Mouse (Mus musculus) cerebellum, adult 11 months (tissue): ENCODE measurements around the gene Cilp2.

Experiments
- DNase-seq: peaks from one replicate; pipeline ENCODE4 v3.0.0; 2022

Gene Cilp2

DNA sequence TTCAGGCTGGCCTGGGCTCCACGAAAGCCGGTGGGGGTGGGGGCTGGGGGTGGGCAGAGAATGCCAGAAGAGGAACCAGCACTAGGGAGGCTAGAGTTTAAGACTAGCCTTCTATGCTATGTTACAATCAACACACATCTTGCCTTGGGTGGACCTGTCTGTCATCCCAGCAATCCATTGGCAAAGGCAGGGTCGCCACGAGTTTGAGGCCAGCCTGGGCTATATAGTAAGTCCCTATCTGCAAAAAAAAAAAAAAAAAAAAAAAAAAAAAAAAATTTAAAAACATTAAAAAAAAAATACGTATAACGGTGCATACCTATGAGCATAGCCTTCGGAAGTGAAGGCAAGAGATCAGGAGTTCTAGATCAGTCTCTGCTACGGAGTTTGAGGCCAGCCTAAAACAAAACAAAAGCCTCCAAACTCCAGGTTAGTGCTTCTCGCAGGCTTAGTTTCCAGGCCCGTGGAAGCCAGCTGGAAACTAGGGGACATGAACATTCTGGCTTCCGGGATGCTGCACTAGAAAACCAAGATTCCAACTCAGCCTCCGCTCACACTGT lies 13.5 kb upstream of the Cilp2 start:
- no peak for DNase-seq

DNA sequence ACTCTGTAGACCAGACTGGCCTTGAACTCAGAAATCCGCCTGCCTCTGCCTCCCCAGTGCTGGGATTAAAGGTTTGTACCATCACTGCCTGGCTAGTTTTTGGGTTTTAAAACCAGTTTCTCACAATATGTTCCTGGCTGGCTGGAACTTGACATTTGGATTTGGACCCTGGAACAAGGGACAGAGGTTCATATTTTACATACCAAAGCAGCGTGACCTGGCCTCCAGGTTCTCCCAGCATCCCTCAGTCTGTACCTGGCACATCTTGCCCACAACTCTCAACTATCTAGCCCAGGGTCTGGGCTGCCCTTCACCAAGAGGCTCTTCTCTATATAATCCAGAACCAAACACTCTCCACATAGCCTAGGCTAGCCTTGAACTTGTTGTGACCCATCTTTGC lies 12.4 kb upstream of the Cilp2 start:
- no peak for DNase-seq

DNA sequence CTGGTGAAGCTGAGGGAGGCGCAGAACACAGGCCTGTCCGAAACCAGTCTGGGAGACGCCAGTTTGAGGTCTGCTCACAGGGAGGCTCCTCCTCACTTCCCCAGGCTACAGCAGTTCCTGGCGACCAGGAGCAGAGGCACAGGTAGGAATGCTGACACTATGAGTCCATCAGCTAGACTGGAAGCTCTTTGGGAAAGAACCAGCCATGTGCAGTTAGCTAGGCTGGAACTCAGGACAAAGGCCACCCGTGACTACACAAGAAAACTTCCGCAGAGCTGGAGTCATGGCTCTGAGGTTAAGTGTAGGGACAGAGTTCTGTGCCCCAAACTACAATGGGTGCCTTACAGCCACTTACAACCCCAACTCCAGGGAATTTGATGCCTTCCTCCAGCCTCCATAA lies 10.4 kb upstream of the Cilp2 start:
- DNase-seq: no peak

DNA sequence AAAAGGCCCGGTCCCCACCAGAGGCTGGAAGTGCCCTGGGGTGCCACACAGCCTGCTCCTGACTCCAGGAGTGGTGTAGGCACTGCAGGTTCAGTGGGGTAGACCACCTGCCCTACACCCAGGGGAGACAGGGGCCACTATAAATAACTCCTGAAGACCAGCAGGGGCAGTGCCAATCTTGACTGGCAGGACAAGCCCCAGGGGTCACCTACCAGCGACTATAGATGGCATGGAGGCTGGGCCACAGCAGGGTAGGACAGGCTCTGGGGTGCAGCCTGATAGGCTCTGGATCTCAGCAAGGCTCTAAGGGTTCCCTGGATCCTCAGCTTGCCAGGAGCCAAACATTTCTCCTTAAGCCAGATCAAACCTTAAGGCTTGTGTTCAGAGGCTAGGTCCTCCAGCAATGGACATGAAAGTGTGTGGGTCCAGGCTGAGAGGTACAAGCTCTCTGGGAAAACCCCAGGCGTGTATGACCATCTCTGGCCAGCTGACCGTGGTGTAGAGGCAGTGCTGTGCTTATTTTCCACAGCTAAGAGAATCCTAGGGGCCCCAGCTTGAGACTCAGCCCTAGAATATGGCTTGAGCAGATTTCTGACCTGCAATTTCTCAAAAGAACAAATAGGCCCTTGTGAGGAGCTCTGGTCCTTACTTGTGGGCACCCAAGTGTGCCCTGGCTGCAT lies 8.4 kb upstream of the Cilp2 start:
- no peak for DNase-seq

DNA sequence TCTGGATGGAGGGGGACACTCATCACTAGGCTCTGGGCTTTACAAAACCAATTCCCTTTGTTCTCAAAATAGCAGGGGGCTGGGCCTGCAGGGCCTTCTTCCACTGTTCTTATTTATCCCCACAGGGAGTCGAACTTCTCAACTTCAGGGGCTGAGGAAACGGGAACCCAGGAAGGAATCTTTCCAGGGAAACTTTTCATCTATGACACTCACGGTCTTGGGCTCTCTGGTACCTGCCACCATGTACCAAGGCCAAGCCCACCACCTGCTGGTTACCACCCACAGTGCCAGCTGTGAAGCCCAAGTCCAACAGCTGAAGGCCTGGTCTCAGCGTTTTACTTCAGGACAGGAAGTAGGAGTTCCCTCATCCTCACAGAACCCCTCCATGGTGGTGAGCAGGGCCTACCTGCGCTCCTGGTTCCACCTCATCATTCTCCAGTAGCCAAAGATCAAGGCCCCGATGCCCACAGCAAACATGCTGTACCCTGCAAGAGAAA lies 7.4 kb upstream of the Cilp2 start:
- DNase-seq: no peak

DNA sequence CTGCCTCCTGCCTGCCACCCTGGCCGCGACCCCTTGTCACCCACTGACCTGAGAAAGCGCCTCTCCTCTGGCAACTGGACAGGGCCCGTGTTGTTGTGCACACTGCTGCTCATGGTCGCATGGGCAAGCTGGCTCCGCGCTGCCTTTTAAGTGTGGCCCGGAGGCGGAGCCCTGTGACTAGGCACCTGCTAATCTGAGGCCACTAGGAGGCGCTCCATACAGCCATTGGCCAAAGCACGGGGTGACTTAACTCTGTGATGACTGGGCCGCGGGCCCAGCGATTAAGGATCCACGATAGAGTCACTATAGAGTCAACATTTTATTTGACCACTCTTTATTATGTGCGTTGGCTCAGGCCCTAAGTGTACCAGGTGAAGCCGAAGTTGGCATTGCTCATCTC lies 6.4 kb upstream of the Cilp2 start:
- DNase-seq: peak; percentile 44

DNA sequence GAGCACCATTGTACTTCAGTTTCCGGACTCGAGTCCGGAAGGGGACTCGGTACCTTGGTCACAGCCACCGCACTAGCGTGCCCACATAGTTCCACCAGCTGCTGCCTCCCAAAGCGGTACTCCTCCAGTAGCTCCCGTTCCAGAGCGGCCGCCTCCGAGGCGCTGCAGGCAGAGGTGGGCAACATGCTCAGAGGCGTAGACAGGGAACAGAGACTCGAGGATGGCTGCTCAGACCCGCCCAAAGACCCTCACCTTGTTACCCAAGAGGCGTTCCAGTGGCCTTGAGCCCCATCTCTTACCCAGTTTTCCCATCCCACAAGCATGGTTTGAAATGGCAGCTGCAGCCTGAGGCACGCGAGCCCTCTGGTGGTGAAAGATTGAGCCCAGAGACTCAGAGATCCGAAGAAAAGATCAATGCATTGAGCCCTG lies 3.3 kb upstream of the Cilp2 start:
- no peak for DNase-seq

DNA sequence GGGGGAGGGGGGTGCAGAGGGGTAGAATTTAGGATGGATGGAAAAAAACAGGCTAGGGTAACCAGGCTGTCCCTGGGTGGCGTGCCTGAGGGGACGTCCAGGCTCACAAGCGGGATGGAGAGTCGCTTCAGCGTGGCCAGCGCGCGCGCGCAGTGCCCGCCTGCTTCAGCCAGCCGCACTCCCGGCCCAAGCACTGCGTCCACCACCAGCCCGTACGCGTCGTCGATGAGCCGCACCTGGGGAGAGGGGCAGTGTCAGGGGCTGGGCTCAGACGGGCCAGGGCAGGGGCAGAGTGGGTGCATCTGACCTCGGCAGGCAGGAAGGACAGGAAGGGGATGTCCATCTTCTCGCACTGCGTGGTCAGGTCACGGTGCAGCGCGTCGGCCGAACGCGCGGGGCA lies 1.4 kb upstream of the Cilp2 start:
- DNase-seq: no peak

DNA sequence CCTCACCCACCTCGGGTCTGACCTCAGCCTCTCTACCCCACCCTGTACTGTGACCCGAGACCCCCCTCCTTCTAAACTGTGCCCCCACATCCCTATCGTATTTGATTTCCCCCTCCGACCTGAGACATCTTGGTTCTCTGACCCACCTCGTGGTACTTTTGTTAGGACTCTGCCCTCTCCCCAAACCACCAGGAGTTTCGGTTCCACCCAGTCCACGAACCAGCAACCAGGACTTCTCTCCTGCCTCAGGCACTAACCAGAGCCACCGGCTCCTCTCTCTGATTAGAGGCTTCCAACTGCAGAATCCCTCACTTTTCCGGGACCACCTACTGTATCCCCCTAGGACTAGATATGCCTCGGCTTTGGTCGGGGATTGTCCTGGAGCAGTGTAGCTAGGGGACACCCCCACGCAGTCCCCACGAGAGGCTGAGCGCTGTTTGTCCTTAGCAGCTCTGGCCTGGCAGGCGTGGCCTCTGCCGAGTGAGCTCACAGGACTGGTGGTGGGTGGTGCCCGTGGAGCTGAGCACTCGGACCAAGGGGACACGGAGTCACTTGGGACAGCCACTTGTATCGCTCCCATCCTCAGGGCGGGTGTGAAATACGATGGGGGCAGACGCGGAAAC lies 868 bp upstream of the Cilp2 start:
- DNase-seq: no peak

DNA sequence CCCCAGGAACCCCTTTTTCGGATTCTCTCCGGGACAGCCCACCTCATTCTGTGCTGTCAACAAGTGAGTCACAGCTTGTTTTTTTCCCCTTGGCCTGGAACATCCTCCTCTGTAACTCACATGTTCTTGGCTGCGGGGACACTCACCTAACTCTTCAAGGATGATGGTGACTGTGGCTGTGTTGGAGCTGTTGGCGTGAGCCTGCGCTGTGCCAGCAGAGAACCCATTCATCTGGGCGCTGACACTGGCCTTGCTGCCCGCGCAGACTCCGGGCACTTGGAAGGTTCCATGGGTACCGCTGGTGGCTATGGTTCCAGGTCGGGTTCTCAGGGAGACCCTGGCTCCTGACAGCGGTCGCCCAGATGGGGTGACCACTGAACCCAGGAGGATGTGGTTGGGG lies 3.3 kb downstream of the Cilp2 start:
- no peak for DNase-seq

DNA sequence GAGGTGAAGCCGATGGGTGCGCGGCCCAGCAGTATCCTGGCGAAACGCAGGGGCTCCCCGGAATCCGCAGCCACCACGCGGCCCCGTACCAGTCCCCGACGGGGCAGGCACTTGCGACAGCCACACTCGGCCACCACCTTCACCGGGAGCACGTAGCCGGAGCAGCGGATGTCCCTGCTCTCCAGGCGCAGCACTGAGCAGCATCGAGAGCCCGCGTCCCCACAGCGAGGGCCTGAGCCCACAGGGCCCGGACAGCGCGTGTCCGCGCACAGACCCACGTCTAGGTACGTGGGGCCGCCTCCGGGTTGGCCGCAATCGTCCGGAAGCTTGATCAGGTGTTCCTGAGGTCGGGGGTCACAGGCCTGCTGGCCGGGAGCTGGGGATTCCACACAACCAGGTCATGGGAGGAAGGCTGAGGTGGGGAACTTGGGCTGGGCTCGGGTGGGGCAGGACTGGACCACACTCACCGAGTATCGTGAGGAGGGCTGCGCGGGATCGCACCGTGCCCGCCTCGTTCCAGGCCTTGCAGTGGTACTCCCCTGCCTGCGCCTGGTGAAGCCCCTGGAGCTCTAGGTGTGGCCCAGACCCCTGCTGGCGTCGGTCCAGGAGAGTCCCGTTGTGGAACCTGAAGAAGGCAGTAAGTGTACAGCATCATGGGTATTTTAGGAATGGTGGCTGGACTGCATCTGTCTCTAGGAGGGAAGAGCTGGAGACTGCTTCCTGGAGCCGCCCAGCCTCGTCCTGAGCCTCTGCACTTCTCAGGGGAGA lies 4.5 kb downstream of the Cilp2 start:
- no peak for DNase-seq

DNA sequence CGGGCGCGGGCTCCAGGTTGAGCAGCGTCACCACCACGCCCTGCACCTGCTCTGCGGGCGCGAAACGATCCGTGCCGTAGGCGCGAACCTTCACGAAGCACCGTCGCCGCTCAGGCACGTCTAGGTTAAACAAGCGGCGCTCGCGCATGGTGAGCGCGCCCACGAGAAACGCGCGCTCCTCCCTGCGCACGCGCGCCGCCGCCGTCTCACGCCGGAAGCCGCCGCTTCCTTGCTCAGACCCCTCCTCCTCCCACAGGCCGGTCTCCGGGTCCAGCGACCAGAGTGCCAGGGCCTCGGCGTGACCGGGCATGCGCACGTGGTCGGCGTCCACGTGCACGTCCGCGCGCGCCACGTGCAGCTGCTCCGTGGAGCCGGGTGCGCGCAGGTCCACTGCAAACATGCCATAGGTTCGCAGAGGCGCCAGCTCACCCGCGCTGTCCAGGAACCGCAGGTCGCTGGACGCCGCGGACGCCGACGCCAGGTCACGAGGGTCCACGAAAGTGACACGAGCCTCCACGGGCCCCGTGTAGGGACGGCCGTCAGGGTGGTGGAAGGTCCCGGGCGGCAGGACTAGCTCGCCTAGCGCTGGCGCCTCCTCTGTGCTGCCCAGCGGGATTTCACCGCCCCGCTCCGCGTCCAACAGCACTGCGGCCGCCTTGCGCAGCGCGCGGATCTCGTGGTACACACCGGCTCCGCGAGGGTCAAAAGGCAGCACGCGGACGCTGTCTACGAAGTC lies 5.3 kb downstream of the Cilp2 start:
- DNase-seq: no peak

DNA sequence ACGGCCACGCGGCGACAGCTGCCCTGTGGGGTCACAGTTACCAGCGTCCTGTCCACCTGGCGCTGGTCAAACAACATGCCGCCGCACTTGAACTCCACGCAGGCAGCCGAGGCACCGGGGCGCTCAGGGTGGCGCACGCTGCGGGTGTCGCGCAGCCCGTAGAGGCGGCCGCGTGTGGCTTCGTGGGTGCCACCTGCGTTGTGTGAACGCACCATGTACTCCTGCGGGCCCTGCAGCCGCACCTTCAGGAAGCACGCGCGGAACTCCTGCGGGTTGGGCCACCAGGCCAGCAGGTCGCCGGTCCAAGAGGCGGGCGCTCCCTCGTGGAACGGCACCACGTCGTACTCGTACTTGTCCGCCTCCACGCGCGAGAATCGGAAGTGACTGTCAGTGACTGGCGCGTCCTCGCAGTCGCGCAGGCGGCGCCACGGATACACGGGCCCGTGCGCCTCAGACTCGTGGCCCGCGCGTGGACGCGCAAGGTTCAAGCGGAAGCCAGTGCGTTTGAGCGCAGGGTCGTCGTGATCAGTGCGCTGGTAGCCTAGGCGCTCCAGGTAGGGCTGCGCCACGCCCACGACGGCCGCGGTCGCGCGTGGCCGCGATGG lies 6.1 kb downstream of the Cilp2 start:
- no peak for DNase-seq

DNA sequence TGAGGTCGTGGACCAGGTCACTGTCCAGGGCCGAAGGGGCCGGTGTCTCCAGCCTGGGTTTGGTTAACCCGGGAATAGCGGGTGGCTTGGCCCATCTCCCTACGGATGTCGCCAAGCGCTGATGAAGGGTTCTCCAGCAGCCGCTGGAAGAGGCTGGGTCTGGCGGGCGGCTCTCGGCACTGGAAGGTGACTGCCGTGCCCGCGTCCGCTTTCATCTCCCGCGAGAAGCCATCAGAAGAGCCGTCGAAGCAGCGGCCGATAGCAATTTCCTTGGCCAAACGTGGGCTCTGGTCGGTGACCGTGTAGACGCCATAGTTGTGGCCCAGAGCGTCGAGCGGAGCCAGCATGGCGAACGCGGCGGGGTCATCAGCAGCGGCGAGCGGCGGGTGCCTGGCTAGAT lies 6.6 kb downstream of the Cilp2 start:
- DNase-seq: no peak

DNA sequence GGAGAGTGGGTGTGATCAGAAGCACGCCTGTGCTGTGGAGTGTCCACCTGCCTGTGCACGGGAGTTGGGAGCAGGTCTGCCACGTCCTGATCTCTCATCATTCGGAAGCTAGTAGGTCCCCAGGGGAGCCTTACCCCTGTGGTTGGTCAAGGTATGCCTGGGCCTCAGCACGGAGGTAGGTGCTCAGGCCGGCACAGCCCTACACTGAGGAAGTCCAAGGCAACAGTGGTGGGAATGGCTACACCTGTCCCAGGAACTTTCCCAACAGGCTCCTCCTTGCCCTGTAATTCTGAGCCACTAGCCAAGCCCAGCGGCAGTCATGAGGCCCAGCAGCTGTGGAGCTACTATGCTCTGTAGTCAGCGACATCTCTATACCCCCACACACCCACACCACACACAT lies 7.8 kb downstream of the Cilp2 start:
- no peak for DNase-seq

DNA sequence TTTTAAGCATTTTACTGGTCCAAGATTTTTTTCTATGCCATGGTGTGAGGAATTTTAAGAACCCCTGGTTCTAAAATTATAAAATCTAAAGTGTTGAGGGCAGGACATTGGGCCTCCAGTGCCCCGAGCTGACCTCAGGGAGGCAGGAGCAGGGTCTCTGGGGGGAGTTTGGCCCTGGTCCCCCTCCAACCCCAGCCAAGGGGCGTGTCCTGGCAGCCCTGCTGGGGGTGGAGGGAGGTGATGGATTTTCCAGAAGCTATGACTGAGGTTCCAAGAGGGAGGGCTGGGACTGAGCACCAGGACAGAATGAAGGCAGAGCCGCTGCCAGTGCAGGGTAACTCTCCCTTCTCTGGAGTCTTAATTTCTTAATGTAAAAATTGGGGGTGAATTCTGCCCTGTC lies 9.5 kb downstream of the Cilp2 start:
- DNase-seq: no peak

DNA sequence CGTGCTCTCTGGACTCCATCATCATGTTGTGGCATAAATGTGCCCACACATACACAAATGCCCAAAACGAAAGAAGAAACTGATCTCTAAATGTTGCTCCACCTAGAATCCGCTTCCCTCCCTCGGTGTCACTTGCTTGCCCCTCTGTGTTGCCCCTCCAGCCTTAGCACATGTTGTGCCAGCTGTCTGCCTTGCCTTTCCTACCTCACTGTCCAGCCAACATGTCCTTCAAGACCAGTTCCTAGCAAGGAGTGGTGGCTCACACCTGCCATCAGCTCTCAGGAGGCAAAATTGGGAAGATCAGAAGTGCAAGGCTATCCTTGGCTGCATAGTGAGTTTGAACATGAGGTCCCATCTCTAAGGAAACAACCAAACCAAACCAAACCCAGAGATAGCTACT lies 10.1 kb downstream of the Cilp2 start:
- DNase-seq: no peak

DNA sequence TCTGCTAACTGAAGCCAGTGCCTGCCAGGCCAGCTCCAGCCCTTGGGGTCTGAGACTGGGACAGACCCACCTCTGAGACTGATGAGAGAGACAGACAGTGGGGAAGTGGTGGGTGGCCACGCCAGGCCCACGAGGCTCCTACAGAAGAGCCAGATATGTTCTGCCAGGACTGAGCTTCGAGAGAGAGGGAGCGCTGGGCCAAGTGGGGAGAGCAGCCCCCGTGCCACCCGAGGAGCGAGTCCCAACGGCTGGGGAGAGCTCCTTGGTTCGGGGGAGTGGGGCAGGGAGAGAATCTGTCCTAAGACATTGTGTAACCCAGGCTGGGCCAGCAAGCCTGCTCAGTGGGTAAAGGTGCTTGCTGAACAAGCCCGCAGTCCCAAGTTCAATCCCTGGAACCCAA lies 10.5 kb downstream of the Cilp2 start:
- DNase-seq: no peak

DNA sequence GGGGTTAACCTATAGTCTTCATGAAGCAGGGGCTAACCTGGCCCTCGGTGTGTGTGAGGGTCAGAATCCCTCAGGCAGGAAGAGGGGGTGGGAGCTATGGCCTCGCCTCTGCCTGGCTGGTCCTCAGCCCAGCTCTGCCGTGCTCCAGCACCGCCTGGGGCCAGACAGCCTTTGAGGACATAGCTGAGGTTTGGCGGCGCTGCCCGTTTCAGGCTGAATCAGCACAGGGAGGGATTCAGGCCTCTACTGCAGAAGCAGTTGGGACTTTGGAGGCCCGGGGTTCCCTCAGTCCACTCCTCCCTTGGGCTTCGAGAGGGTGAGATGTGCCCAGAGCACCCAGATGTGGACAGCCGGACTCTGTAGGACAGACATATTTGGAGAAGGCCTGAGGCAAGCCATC lies 11.4 kb downstream of the Cilp2 start:
- no peak for DNase-seq

DNA sequence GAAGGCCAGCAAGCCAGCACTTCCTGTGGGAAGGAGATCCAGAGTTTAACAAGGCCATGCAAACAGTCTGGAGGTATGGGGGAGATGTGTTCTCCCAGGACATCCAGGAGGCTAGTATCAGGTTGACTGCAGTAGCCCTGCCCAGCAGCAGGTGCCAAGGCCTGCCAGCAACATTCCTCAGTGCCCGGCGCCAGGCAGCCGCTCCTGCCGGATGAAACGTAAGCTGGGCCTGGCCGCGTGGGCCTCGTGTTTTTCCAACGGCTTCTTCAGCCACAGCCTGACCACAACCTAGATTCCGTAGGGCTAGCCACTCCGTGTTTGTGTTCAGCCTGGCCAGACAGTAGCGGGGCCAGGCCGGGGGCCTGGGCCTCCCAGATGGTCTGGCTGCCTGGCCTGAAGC lies 12.8 kb downstream of the Cilp2 start:
- DNase-seq: no peak

DNA sequence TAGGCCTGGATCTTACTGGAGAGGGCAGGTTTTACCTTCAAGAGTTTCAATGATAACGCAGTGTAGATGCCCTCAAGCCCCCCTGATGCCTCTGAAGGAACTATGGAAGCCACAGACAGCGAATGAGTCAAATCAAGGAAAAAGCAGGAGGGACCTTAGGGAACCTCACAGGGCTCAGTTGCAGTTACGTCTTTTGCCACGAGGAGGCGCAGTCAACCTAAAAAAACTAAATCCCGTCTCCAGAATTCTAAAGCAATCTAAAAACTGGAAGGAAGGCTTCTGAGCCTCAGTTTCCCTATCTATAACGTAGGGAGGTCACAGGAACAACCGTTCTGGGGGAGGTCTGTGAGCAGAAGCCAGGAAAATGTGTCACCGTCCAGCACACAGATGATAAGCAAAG lies 13.3 kb downstream of the Cilp2 start:
- peak; percentile 56 for DNase-seq

DNA sequence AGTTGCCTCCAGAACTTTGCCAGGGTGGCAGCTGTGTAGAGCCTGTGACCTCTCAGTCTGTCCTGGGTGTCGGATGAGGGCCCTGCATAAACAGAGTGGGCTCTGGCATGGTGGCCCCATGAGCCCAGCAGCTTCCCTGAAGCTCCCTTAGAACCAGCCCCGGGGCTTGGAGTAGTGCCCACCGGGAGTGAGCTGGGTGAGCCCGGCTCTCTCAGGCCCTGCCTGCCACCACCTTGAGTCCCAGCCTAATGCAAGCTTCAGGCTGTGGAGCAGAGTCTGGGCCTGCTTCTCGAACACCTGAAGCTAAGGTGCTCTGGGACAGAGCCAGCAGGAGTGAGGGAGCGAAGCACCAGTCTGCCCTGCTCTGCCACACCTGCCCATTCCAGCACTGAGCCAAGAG lies 16.6 kb downstream of the Cilp2 start:
- no peak for DNase-seq
